Mouse (Mus musculus): Measurements from ENCODE around the gene Tmem50b. TPM values are rescaled to one million over a fixed set of nuclear protein-coding genes. Genes with fewer than 3 reads are reported as not detected.
"Not testable (repeated sequence)": the region's sequence is repeated elsewhere in the genome, so short reads cannot be mapped to it uniquely, and the experiment has no call there.

Gene Tmem50b
- total RNA-seq, 2 experiments from 2014 or later: 12.0 to 20.8 TPM

DNA sequence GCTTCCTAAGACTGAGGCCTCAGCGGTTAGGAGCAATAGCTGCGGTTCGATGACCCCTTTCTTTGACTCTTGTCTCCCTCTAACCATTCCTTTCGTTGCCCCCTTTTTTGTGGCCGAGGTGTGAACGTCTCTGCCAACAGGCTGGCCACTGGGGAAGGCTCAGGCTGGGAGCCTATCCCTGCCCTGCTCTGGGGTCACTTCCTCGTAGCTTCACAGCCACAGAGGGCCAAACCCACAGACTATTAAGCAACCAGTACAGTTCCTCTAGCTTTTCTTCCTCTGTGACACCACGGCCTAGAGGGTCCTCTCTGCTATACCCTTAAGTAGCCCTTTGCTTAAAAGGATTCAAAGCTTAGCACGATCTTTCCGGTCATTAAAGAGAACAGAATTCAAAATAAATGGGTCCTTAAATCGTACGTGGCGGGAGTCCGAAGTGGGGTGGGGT is 51.2 kb downstream of the Tmem50b start:
- ATAC-seq (replicated peaks; ENCODE audit: low FRiP score, poor library complexity, severe bottlenecking): no peak

DNA sequence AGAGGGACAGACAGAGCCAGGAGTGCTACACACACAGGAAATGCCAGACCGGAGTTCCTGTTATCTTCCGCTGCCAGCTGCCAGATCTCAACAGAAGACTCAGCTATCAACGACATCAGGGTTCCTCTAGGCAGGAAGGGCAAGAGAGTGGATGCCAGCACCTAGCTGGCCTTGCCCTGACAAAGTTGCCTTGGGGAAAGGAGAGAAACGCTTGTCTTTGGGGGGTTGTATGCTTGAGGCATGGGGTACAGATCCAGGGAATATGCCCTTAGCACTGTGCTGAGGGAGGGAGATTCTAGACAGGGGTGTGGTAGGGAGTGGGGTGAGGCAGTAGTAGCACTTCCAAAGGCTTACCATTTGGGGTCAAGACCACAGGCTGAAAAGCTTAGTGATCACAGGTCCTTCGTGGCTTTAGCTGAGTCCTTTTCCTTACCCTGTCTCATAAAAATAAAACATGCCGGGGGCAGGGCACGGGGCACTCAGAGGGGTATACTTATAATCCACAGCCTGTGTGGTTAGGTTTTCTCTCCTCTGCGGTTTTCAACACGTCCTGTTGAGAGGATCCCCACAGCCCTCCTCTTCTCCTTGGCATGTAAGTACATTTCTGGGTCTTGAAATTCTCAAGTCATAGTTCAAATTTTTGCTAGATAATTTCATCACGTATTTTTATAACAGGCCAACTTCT is 51.9 kb downstream of the Tmem50b start:
- peak; percentile 87 for ATAC-seq (replicated peaks; ENCODE audit: low FRiP score, poor library complexity, severe bottlenecking)

DNA sequence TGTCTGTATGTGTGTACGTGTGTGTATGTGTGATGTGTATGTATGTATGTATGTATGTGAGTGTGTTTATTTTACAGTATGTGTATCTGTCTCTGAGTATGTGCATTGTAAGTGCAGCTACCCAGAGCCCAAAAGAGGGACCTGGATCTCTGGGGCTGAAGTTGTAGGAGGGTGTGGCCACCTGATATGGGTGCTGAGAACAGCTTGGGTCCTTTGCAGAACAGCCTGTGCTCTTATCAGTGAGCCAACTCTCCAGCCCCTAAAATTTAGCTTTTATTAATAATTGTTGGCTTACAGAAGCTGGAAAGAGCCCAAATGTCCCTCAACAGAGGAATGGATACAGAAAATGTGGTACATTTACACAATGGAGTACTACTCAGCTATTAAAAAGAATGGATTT is 54.0 kb downstream of the Tmem50b start:
- ATAC-seq (replicated peaks; ENCODE audit: low FRiP score, poor library complexity, severe bottlenecking): no peak

DNA sequence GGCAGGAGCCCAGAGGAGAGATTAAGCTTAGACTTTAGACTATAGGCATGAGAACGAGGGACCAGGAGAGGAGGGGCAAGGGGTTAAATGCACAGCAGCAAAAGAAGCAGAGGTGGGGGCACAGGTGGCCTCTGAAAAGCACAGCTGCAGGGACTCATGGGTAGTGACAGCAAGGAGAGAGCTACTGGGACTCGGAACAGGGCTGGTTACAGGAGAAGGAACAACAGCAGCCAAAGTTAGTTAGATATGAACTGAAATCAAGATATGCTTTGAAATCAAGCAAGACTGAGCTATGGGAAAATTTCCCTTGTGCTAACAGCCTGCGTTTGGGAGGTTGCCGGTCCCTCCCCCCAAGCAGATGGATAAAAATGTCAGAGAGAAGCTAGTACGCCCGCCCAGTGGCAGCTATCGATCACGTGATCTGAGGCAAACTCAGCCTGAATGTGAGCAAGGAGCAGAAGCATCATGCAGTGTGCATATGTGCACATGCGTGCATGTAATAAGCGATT is 56.0 kb downstream of the Tmem50b start:
- ATAC-seq (replicated peaks; ENCODE audit: low FRiP score, poor library complexity, severe bottlenecking): no peak

DNA sequence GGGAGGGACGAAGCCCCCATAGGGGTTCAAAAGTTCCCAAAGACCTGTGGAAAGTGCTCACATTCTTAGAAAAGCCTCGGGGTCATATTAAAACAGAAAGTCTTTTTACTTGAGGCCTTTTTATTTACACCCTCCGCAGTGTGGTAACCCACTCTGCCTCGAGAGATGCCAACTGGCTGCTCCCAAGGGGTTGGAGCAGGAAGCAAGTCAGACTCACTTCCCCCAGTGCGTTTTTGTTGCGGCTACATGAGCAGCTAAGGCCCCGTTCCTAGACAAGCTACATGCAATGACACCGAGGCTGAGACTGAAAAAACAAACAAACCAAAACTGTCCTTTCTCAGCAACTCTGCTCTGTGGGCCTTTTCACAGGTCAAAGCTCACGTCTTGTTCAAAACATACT is 59.1 kb downstream of the Tmem50b start:
- ATAC-seq (replicated peaks; ENCODE audit: low FRiP score, poor library complexity, severe bottlenecking): no peak

DNA sequence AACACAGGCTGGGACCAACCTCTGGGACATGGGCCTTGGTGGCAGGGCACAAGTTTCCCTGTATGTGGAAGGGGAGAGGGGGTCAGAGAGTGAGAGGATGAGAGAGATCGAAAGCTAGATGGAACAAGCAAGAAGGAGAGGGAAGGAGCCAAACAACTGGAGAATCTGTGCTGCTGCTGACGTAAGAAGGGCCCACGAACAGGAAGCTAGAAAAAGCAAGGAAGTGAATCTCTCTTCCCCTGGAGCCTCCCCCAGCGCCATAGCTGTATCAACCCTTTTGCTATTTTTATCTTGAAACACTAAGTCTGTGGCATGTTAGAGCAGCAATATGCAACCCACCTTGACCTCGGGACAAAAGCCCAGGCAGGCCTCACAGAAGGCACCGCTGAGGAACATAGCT is 59.5 kb downstream of the Tmem50b start:
- ATAC-seq (replicated peaks; ENCODE audit: low FRiP score, poor library complexity, severe bottlenecking): no peak

DNA sequence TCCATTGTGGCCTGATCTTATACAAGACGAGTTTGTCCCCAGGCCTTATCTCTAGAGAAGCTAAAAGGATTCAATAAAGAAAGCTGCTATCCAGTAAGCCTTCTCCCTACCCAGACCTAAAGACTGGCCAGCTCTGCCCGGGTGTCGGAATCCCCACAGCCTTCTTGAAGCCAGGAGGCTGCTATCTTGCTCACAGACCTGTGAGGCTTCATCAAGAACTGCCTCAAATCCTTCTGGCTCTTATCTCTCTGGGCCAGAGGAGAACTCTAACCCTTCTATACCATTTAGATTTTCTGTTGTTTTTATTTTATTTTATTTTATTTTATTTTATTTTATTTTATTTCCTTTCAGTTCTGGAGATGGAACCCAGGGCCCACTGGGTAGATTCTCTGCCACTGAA is 60.5 kb downstream of the Tmem50b start:
- no peak for ATAC-seq (replicated peaks; ENCODE audit: low FRiP score, poor library complexity, severe bottlenecking)

DNA sequence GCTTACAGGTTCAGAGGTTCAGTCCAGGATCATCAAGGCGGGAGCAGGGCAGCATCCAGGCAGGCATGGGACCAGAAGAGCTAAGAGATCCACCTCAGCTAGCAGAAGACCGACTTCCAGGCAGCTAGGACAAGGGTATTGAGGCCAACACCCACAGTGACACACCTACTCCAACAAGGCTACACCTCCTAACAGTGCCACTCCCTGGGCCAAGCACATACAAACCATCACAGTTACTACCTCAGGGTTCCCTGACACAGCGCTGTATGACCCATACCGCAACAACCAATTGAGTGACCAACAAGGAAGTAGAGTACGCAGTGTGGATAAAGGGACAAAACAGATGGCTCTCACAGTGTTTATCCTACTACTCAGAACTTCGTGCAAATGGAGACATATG is 61.2 kb downstream of the Tmem50b start:
- ATAC-seq (replicated peaks; ENCODE audit: low FRiP score, poor library complexity, severe bottlenecking): no peak

DNA sequence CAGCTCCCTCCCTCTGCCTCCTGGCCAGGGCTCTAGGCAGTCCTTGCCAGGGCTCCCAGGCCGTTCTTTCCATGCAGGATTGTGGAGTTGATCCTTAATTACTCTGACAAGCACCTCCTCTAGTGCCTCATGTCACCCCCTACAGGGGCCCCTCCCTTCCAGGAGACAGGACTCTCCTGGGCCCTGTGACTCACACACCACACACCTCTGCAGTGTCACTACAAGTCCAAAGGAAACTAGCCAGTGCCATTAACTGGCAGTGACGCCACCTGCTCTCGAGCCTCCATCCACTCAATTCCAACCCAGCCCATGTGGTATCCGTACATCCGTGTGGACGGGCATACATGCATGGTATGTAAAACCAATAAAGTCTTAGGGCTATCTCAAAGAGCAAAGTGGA is 62.7 kb downstream of the Tmem50b start:
- ATAC-seq (replicated peaks; ENCODE audit: low FRiP score, poor library complexity, severe bottlenecking): no peak

DNA sequence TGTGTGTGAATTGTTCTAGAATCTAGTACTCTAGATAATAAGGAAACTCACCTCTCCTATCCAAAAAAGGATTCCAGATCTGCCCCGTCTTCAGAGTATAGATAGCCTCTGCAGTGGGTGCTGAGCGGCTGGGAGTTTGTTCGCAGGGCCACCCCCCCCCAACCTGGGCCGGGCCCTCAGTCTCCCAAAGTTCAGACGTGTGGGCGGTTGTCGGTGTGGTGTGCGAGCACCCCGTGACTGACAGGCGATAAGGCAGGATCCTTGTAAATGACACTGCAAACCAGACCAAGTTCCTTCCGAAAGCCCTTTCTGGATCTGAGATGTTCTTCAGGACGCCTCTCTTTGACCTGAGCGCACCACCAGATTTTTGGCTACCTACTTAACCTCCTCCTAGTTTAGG is 63.1 kb downstream of the Tmem50b start:
- peak; percentile 90 for ATAC-seq (replicated peaks; ENCODE audit: low FRiP score, poor library complexity, severe bottlenecking)

DNA sequence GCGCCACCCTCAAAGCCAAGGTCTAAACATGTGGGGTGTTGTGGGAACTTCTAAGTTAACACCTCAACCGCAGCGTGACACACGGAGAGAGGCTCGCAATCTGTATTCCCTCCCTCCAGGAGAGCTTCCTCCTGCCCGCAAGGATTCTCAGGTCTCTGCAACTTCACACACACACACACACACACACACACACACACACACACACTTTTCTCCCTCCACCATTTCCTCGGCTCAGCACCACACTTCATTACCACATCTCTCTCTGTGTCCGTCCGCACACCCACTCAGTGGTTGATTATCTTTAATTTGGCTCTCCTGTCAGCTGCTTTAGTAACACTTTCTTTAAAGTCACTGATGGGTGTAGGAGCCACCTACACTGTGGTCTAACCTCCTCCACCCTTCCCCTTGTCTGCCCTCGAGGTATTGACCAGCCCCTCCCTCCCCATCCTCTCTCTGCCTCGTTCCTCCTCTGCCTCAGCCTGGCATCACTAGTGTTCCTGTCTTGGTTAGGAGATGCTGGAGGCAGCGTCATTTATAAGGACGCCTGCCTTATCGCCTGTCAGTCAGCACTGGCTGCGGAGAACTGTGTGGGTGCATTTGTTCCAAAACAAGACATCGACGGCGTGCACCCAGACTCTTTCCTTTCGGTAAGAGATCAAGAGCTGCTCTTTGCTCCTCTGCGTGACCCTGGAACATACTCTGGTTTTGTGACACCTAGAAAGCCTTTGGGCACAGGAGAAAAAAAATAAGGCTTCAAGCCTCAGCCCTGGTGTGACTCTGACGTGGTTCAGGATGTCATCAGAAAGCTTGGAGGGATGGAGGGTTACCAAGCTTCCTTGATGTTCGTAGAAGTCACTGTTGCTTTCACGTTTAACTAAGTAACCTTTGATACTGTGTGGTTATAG is 64.3 kb downstream of the Tmem50b start:
- 0 out of 2 replicates have a peak, but pooled peaks have one; percentile 14 for ATAC-seq (replicated peaks; ENCODE audit: low FRiP score, poor library complexity, severe bottlenecking)

DNA sequence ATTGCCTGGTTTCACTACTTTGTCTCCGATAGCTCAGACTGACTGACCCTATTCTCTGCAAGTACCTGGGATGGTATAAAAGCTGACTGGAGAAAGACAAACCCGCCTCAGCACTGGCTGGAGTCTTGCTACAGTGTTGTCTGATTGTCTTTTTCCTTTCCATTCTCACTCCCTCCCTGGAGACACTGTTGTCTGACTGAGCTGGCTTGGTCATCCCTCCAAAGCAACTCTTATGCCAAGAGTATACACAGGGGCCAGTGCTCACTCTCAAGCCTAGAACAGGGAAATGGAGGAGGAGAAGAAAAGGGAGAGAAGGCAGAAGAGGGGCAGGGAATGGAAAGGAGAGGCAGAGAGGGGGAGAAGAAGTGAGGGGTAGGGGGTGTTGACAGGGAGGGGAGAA is 65.2 kb downstream of the Tmem50b start:
- ATAC-seq (replicated peaks; ENCODE audit: low FRiP score, poor library complexity, severe bottlenecking): no peak

DNA sequence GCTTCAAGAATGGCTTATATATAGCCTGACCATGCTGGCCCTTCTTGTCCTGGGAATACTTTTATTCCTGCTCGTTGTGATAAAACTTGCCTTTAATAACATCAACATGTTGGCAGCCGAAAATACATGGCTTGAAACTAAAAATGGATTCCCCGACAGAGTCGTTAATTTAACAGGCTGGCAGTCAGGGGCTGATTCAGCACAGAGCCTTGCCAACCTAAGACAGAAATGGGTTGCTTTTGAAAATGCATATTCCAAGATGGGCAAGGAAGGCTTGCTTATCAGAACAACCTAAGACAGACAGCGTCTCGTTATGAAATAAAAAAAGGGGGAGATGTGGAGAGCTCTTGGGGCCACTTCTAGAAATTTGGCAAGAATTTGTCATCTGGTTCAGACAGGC is 65.7 kb downstream of the Tmem50b start:
- no peak for ATAC-seq (replicated peaks; ENCODE audit: low FRiP score, poor library complexity, severe bottlenecking)

DNA sequence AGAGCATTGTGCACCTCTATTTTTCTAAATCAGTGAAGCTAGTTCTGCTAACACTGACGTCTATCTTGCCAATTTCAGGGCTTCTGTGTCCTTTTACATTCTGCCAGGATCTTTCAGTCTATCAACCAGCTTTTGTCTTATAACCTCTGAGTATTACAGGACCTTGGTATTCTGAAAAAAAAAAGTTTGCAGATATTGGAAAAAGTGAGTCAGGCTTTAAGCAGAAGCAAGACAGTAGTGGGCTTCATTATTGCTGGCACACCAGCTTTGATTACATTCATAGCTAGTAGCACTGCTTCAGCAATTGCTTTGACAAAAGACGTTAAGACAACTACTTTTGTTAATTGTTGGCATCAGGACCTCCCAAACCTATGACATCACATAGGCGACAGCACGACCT is 66.8 kb downstream of the Tmem50b start:
- ATAC-seq (replicated peaks; ENCODE audit: low FRiP score, poor library complexity, severe bottlenecking): not testable (repeated sequence)

DNA sequence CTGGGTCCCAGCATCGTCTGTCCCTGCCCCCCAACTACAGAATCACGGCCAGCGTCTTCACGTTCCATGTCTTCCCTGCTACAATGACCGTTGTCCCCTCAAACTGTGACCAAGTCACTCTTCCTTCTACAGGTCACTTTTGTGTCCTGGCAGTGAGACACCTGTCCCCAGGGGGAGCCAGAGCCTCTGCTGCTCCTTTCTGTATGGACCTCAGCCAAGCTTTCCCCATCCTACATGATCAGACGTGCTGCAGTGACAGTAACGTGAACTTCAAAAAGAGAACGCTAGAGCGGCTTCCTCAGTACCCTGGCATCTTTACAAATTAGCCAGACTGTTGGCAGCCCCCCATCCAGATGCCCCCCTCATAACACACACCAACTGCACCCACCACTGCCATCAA is 69.0 kb downstream of the Tmem50b start:
- peak; percentile 47 for ATAC-seq (replicated peaks; ENCODE audit: low FRiP score, poor library complexity, severe bottlenecking)

DNA sequence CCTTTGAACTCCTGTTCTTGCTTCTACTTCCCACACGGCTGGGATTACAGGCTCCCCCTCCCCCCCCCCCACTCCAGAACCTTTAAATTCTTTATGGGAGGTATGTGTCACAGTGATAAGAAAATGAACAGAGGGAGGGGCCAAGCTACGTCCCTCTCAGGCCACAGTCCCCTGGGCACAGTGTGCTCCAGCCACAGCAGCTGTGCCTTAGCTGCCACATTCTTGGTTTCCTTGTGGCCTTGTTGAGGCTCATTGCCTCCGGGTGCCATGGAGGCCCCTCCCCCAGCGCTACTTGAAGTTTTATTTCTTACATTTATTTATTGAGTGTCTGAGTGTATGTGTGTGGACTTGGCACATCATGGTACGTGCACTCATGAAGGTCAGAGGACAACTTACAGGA is 70.1 kb downstream of the Tmem50b start:
- ATAC-seq (replicated peaks; ENCODE audit: low FRiP score, poor library complexity, severe bottlenecking): no peak

DNA sequence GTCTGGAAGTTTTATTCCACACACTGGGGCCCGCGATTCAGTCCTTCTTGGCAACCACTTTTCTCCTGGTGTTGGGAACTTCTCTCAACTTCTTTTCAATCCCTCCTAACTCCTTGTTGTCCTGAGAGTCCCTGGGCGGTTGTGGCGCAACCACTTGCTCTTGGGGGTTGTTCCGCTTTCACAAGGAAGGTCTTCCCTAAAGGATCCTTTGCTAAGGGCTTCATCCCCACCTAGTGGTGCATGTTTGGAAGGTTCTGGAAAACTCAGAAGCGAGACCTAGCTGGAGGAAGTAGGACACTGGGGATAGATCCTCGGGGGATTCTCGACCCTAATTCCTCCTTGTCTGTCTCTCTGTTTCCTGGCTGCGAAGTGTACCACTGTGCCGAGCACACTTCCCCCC is 70.5 kb downstream of the Tmem50b start:
- ATAC-seq (replicated peaks; ENCODE audit: low FRiP score, poor library complexity, severe bottlenecking): no peak

DNA sequence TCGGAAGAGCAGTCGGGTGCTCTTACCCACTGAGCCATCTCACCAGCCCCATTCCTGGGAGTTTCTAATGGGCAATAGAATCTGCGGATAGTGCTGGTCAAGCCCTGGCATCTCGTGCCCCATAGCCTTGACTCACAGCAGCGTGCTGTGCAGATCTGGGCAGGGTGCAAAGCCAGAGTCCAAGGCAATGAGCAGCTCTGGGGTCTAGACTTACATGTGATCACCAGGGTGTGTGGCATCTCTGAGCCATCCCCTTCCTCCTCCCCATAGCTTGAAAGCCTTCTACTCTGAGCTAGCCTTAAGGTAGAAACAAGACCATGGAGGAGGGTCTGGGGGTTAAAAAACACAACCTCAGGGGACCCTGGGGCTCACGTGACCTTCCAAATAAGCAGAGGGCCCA is 71.3 kb downstream of the Tmem50b start:
- no peak for ATAC-seq (replicated peaks; ENCODE audit: low FRiP score, poor library complexity, severe bottlenecking)

Measured in erythroblast, adult 5-6 weeks (primary cell).